Mouse (Mus musculus) liver, adult 10 weeks (tissue): Measurements from ENCODE around the gene Slc17a8. TPM values are rescaled to one million over a fixed set of nuclear protein-coding genes. Genes with fewer than 3 reads are reported as not detected.

ENCODE experiments used
- polyA plus RNA-seq: library from polyadenylated mRNA; stranded (reverse); fragments of 350-450 nt; fragmentation: Illumina TruSeq; extraction: RNeasy Lipid Tissue Mini Kit (QIAGEN cat#74804); gene quantifications from one replicate; pipeline ENCODE4 v1.2.3, GENCODE M21; 2014; ENCODE audit warnings: low read depth, low replicate concordance

The Slc17a8 gene
- 3.2 TPM for polyA plus RNA-seq

DNA sequence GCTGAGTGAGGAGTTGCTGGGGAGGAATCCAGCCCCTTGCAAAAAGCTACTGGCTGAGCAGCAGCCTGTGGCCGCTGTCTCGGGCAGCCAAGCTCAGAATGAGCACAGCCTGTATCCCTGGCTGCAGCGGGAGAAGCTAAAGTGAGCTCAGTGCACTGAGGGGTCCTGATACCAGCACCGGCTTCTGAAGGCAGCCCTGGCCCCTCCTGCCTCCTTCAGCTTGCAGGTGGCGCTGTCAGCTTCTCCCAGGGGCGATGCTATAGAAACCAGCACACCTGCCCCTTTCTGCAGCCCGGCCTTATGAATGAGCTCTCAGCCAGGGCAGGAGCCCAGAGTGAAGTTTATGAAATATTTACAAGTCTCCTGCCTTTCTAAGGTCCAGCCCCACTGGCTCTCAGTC, at the start of gene Slc17a8:
Gene Slc17a8, minus strand, starts transcription at position 125 of the 400 bp plus-strand sequence.

DNA sequence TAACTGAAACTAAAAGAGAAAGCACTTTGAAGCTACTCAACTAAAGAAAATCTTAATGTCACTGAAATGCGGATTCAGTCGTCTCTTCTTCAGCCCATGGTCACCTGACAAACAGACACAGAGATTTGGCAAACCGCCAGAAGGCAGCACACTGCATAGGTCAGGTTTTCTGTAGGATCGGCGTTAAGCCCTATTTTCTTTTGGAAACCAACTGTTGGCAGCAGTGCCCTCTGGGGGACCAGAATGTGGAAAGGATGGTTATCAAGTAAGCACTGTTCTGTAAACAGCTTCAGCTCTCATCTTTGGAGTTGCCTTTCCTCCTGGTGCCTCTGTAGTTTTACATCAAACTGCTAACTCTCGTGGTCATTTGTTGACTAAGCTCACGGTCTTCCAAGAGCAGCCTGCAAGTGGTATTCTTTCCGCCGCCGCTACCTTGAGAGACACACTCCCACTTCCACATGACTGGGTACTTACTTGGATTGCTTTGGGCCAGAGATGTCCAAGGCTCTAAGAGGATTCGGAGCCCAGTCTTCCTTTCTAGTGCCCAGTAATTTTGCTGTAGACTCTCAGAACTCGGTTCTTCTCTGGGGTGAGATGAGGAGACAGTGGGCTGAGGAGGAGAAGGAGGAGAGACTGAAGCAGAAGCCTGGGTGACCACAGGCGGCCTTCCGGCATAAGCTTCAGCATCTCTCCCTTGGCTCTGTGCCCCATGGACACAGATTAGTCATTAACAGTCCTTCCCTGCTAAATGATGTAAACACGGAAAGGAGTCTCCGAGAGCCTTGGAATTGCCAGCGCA, 87.9 kb downstream of the Slc17a8 start, which contains the start of gene Nr1h4:
Gene Nr1h4, minus strand, starts transcription at position 657 of the 799 bp plus-strand sequence.

Other genes starting within 250 kb of the Slc17a8 start
- 0.82 TPM for gene Gas2l3, start 177.3 kb downstream of the Slc17a8 start, polyA plus RNA-seq
- gene Nr1h4, start 87.7 kb downstream of the Slc17a8 start, polyA plus RNA-seq, result 115 TPM
- 38.4 TPM for gene Scyl2, start 65.0 kb upstream of the Slc17a8 start, polyA plus RNA-seq
- gene Actr6, start 111.0 kb upstream of the Slc17a8 start, polyA plus RNA-seq, result 28.5 TPM
- gene Uhrf1bp1l, start 123.7 kb upstream of the Slc17a8 start, polyA plus RNA-seq, result 36.4 TPM